Mouse (Mus musculus) ES-E14 (cell line): ENCODE measurements at regions not wholly inside any gene's neighbourhood (a gene's known extent, or its start where the extent isn't known, plus 50 kb on each side); places are given as distances from the start of the nearest gene placed in this dataset.

Experiments used
- DNase-seq: peaks from one replicate; pipeline ENCODE4 v3.0.0-alpha.2; 2013; ENCODE audit warnings: low read depth, low spot score
- H3K27ac ChIP-seq: 2 replicates; pipeline ENCODE4 v1.5.1; 2012; ENCODE audit warnings: low read depth, mild to moderate bottlenecking, low read length, moderate library complexity, mixed read lengths; ENCODE audit not compliant: poor library complexity, insufficient read depth, severe bottlenecking
- H3K36me3 ChIP-seq: 2 replicates; pipeline ENCODE4 v1.6.1; 2012; ENCODE audit warnings: mild to moderate bottlenecking, low read length, moderate library complexity, mixed read lengths; ENCODE audit not compliant: control insufficient read depth, poor library complexity, insufficient read depth, severe bottlenecking
- H3K4me1 ChIP-seq, 2 experiments: fragments of 150-350 bp in 1 of 2; sonication (generic) in 1 of 2; 2 replicates each; pipeline ENCODE4 v1.6.1; 2012; ENCODE audit warnings: low read length in 2 of 2, mild to moderate bottlenecking in 1 of 2, mixed read lengths in 1 of 2; ENCODE audit not compliant: control insufficient read depth in 2 of 2, insufficient read depth in 2 of 2, poor library complexity in 1 of 2
- H3K4me3 ChIP-seq, 2 experiments: fragments of 150-350 bp in 1 of 2; sonication (generic) in 1 of 2; 2 replicates each; pipeline ENCODE4 v1.5.1; 2012; ENCODE audit warnings: low read length in 2 of 2, low read depth in 1 of 2, mild to moderate bottlenecking in 1 of 2, mixed read lengths in 1 of 2; ENCODE audit not compliant: insufficient read depth in 1 of 2, poor library complexity in 1 of 2, severe bottlenecking in 1 of 2
- H3K9ac ChIP-seq: 2 replicates; pipeline ENCODE4 v1.6.1; 2012; ENCODE audit warnings: low read depth, mild to moderate bottlenecking, low read length, mixed read lengths; ENCODE audit not compliant: poor library complexity, insufficient read depth, severe bottlenecking
- H3K9me3 ChIP-seq: fragments of 150-350 bp; sonication (generic); 2 replicates; pipeline ENCODE4 v1.6.1; 2012; ENCODE audit warnings: low read depth, mild to moderate bottlenecking, low read length; ENCODE audit not compliant: control insufficient read depth, insufficient read depth
- CHD2 ChIP-seq: IDR thresholded peaks from 2 replicates; pipeline ENCODE4 v1.6.1; 2014; ENCODE audit warnings: mild to moderate bottlenecking, low read depth, low read length, inconsistent platforms
- HCFC1 ChIP-seq: IDR thresholded peaks from 2 replicates; pipeline ENCODE4 v1.6.1; 2012; ENCODE audit warnings: low read length, inconsistent platforms, borderline replicate concordance; ENCODE audit not compliant: insufficient read depth
- MAFK ChIP-seq: IDR thresholded peaks from 2 replicates; pipeline ENCODE4 v1.6.1; 2014; ENCODE audit warnings: mild to moderate bottlenecking, low read depth, low read length, inconsistent platforms; ENCODE audit not compliant: insufficient read depth
- ZC3H11A ChIP-seq: IDR thresholded peaks from 2 replicates; pipeline ENCODE4 v1.6.1; 2012; ENCODE audit warnings: low read depth, mild to moderate bottlenecking, inconsistent platforms, low read length, borderline replicate concordance
- ZNF384 ChIP-seq: IDR thresholded peaks from 2 replicates; pipeline ENCODE4 v1.6.1; 2012; ENCODE audit warnings: low read depth, low read length, inconsistent platforms
- in situ Hi-C, 2 experiments: fragments of 600-800 bp; cut with MboI; formaldehyde crosslinking; loops; one replicate each; pipeline ENCODE4 v1.15.1; 2025; ENCODE audit warnings: low sequenced_read_pairs in 2 of 2, inconsistent platforms in 1 of 2; ENCODE audit not compliant: unreplicated experiment in 2 of 2

DNA sequence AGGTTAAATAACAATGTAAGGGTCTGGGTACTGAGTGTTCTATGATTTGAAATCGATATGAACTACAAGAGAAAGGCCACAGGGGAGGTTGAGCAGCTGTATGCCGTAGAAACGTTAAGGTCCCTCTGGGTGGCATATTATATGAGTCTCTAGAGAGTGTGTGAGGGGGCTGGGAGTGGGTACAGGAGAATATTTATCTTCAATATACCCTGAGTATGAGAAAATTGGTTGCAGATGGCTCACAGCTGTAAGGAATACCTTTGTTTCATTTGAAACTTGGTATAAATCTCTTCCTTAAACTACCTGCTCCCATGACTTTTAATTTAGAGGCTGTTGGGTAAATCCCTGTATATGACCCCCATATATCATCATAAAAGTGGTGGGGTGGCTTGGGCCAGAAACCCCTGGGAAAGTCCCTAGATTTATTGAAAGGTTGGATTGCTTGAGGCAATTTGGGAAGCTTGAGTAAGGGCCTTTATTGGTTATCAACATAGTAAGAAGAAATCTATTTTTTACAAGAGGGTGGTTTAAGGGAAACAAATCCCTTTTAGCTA lies 128.7 kb upstream of the Prkg2 start:
- Histone ChIP-seq H3K9ac (no peak overlapping the region), H3K27ac (no peak overlapping the region), H3K9me3 (no peaks in the 10 kb centered on the region), H3K4me3 (no peak overlapping the region), H3K4me1 (no peaks in the 10 kb centered on the region), H3K36me3 (no peaks in the 10 kb centered on the region)
- DNase-seq: no peak
- in situ Hi-C loops: no loop called here
- no peak for TF ChIP-seq MAFK
- TF ChIP-seq HCFC1: no peak
- no peak for TF ChIP-seq ZC3H11A
- no peak for TF ChIP-seq CHD2
- no peak for TF ChIP-seq ZNF384

DNA sequence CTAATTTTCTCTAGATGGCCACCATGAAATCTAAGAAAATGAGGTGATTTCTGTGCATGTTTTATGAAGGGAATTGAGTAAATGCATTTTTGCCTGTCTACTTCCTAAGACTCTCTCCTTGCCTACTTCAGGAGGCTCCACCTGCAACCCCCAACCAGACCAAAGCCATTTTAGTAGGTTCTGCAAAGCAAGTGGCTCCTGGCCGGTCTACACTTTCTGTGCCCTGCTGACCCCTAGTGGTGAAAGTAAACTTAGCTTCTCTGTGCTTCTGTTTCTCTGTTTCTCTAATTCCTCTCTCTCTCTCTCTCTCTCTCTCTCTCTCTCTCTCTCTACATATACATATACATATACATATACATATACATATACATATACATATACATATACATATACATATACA lies 120.8 kb upstream of the Prkg2 start:
- peak; percentile 16 for DNase-seq
- H3K9me3 ChIP-seq: no peaks in the 10 kb centered on the region
- H3K36me3 ChIP-seq: no peaks in the 10 kb centered on the region
- no peaks in the 10 kb centered on the region for H3K4me1 ChIP-seq
- no peak for TF ChIP-seq MAFK
- TF ChIP-seq ZC3H11A: peak; percentile 16; the same call in 1 of the 2 replicates
- in situ Hi-C loops: no loop called here
- H3K9ac ChIP-seq: no peak overlapping the region
- no peak overlapping the region for H3K4me3 ChIP-seq
- no peak overlapping the region for H3K27ac ChIP-seq

DNA sequence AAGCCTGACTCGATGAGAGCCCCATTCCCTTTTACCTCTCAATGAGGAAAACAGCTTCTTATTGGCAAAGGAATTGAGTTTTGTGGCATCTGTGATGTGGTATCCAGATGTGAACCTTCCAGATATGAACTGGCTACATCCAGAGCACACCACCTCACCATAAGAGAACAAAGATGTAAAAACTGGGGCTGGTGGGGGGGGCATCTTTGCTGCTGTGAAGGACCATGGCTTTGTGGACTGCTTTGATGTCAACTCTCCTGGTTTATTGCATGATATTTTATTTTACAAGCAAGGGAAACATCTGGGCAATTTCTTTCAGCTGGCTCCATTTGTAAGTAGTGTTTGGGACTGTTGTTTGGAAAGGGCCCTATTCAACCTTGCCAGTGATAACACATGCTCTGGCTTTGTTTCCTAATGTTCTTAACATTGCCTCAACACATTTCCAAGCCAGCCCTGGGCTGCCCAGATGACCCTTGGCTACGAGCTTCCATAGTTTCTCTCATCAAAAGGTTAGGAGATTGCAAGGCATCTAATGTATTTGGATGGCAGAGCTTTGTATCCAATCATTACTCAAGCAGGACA lies 116.2 kb upstream of the Prkg2 start:
- TF ChIP-seq ZC3H11A (no peak), ZNF384 (no peak), MAFK (no peak), CHD2 (no peak)
- in situ Hi-C loops: no loop called here
- H3K9ac ChIP-seq: no peak overlapping the region
- H3K9me3 ChIP-seq: no peaks in the 10 kb centered on the region
- DNase-seq: no peak
- no peaks in the 10 kb centered on the region for H3K4me1 ChIP-seq
- no peak overlapping the region for H3K27ac ChIP-seq
- H3K36me3 ChIP-seq: no peaks in the 10 kb centered on the region
- no peak overlapping the region for H3K4me3 ChIP-seq

DNA sequence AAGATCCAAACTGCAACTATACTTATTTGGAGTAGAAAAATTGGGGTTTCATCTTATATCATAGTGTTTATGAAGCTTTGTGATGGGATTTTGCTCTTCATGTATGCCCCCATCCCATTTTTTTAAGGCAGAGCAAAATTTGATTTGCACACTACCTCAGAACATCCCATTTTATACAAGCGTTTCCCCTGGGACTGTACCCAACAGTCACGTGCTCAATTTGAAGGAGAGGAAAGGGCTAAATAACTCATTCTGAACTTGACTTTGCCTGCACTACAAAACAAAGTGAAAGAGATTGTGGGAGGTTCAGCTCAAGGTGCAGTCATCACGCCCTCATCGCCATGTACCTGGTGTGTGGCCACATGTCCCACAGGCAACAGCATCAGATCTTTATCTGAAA lies 115.1 kb upstream of the Prkg2 start:
- Histone ChIP-seq H3K4me3 (no peak overlapping the region), H3K9ac (no peak overlapping the region), H3K27ac (no peak overlapping the region), H3K9me3 (no peaks in the 10 kb centered on the region), H3K36me3 (no peaks in the 10 kb centered on the region), H3K4me1 (no peaks in the 10 kb centered on the region)
- no peak for TF ChIP-seq CHD2
- DNase-seq: no peak
- in situ Hi-C loops: no loop called here

DNA sequence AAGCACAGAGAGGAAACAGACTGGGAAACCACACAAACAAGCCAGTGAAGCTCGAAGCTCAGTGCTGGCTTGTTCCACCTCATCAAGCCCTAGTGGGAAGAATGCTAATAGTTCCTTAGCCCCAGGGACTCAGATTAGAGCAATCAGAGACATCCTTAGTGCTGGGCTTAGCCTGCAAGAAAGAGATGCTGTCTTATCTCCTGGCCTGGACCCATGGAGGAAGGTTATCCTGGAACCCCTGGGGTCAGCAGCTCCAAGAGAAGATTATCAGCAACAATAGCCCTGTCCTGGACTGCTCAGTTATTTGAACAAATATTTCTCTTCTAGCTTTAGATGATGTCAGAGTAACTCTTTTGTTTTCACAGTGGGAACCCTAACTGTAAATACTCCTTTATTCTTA lies 112.8 kb upstream of the Prkg2 start:
- TF ChIP-seq ZC3H11A: no peak
- TF ChIP-seq CHD2: no peak
- no peak for TF ChIP-seq ZNF384
- TF ChIP-seq MAFK: no peak
- no peak for TF ChIP-seq HCFC1
- Histone ChIP-seq H3K4me1 (no peaks in the 10 kb centered on the region), H3K36me3 (no peaks in the 10 kb centered on the region), H3K27ac (no peak overlapping the region), H3K9ac (no peak overlapping the region), H3K4me3 (no peak overlapping the region), H3K9me3 (no peaks in the 10 kb centered on the region)
- DNase-seq: no peak
- in situ Hi-C loops: no loop called here
